Mouse (Mus musculus): ENCODE results near the gene Nbas. TPM values are rescaled to one million over a fixed set of nuclear protein-coding genes. Genes with fewer than 3 reads are reported as not detected.

Nbas gene
- polyA plus RNA-seq (2012; rRNA removed), result 12.3 TPM in 2 replicates

DNA sequence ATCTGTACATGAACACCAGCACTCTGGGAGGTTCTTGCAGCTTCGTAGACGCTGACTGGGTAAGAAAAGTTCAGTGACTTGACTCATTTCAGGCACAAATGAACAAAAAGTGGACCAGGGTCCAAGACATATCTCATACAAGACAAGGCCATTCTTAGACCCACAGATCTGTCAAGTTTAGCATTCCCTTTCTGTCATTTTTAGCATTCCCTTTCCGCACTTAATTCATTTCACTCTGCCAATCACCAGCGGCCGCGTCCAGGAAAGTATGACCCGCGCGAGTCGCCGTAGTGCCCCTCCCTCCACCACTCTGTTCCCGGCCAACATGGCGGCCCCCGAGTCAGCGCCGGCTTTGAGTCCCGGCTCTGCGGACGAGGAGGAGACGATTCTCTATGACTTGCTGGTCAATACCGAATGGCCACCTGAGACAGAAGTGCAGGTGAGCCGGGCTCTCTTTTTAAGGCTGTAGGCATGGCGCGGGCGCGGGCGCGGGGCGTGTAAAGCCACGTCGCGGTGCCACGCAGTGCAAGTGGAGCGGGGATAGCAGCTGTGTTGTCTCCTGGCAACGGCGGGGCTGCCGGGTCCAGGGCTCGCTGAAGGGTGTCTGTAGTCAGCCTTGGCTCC is at the start of gene Nbas:
Gene Nbas, plus strand, starts transcription at position 308 of the 624 bp plus-strand sequence.
- TF ChIP-seq CTCF (IDR thresholded peaks at IDR 0.05; ENCODE audit: borderline replicate concordance, control insufficient read depth, extremely low read depth, insufficient read depth, low read length, poor library complexity), result no peak
- TF ChIP-seq POLR2A (IDR thresholded peaks at IDR 0.05; ENCODE audit: control insufficient read depth, extremely low read depth, insufficient read depth, low read length, poor library complexity), result peak; percentile 27; the same call in 1 of the 2 replicates
- peaks cover 5% of the 10 kb centered on the region for H3K4me1 ChIP-seq (replicated peaks; ENCODE audit: control insufficient read depth, insufficient read depth, low read length)

DNA sequence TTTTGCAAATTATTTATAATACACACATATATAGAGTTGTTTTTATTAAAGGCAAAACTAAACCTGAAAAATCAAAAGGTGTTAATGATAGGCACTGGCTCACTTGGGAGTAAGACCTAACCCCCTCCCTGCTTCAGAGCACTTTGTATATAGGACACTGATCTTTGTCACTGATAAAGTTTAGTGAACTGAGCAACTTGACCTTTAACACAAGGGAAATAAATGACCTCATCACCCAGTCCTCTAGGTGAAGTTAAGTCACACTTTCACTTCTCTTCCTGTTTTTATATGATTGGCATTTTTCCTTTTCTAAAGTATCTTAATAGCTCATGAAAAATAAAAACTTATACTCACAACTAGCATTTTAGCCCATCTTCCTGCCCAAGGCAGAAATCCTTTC is 26.5 kb upstream of the Nbas start:
- no peaks in the 10 kb centered on the region for H3K27me3 ChIP-seq (ENCODE audit: control insufficient read depth, insufficient read depth, low read length)
- DNase-seq, result no peak
- H3K4me1 ChIP-seq (replicated peaks; ENCODE audit: control insufficient read depth, insufficient read depth, low read length), result no peaks in the 10 kb centered on the region
- H3K27ac ChIP-seq (ENCODE audit: control insufficient read depth, insufficient read depth, low read length), result no peak overlapping the region
- H3K4me3 ChIP-seq (ENCODE audit: control insufficient read depth, insufficient read depth, low read length), result no peak overlapping the region
- H3K36me3 ChIP-seq (ENCODE audit: control insufficient read depth, insufficient read depth, low read length), result peaks cover 44% of the 10 kb centered on the region
- no peak for TF ChIP-seq CTCF (IDR thresholded peaks at IDR 0.05; ENCODE audit: borderline replicate concordance, control insufficient read depth, extremely low read depth, insufficient read depth, low read length, poor library complexity)
- TF ChIP-seq POLR2A (IDR thresholded peaks at IDR 0.05; ENCODE audit: control insufficient read depth, extremely low read depth, insufficient read depth, low read length, poor library complexity), result no peak

More for the DNA sequence above, at the start of gene Nbas:
- peak within 1 kb of the TSS; percentile 86 for H3K4me3 ChIP-seq (ENCODE audit: control insufficient read depth, insufficient read depth, low read length)
- H3K27me3 ChIP-seq (ENCODE audit: control insufficient read depth, insufficient read depth, low read length), result no peaks in the 10 kb centered on the region
- no peaks in the 10 kb centered on the region for H3K36me3 ChIP-seq (ENCODE audit: control insufficient read depth, insufficient read depth, low read length)
- DNase-seq, result peak; percentile 86
- 5% methylated on average over 38 of the region's 38 CpGs for WGBS
- no peak within 1 kb of the TSS for H3K27ac ChIP-seq (ENCODE audit: control insufficient read depth, insufficient read depth, low read length)

DNA sequence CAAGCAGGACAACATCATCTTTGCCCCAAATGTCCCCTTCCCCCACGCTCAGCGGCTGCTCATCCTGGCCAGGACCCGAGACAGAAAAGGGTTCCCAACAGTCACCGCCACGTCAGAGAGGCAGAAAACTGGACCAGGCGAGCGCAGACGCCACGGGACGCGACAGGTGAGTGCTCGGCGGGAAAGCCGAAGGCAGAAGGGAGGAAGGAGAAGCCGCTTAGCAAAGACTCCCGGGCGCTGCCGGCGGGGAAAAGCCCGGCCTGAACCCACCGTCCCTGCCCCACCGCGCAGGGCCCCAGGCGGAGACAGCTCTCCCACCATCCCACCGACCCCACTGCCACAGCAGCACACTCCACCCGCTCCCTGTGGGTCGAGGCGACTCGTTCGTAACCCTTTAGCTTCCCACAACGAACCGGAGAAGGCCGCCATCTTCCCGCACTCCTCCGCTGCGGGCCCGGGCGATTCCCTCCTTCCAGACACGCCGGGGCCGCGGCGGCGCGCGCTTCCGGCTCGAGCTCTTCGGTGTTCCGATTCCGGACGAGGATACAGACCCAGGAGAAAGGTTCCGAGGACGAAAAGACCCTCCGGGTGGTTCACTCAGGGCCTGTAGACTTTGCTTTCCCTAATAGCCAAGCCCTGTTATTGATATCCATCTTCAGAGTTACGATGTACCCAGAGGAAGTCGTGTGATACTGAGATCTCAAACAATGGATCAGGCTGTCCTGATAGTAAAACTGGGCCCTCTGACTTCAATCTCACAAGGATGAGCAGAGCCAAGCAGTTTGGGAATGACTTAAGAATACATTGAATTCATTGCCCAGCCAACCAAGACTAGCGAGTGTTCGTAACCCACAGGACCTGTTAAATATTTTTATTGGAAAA is 20.0 kb upstream of the Nbas start, which contains the start of gene Ddx1:
Gene Ddx1, minus strand, starts transcription at position 523 of the 882 bp plus-strand sequence.
- Histone ChIP-seq H3K36me3 (ENCODE audit: control insufficient read depth, insufficient read depth, low read length) (no peaks in the 10 kb centered on the region), H3K27me3 (ENCODE audit: control insufficient read depth, insufficient read depth, low read length) (no peaks in the 10 kb centered on the region), H3K4me1 (replicated peaks; ENCODE audit: control insufficient read depth, insufficient read depth, low read length) (no peaks in the 10 kb centered on the region), H3K27ac (ENCODE audit: control insufficient read depth, insufficient read depth, low read length) (no peak within 1 kb of the TSS), H3K4me3 (ENCODE audit: control insufficient read depth, insufficient read depth, low read length) (peak within 1 kb of the TSS; percentile 82)
- TF ChIP-seq POLR2A (IDR thresholded peaks at IDR 0.05; ENCODE audit: control insufficient read depth, extremely low read depth, insufficient read depth, low read length, poor library complexity) (peak; percentile 45; the same call in 1 of the 2 replicates), CTCF (IDR thresholded peaks at IDR 0.05; ENCODE audit: borderline replicate concordance, control insufficient read depth, extremely low read depth, insufficient read depth, low read length, poor library complexity) (peak; percentile 30; the same call in 1 of the 2 replicates)
- peak; percentile 78 for DNase-seq
- 3% methylated on average over 58 of the region's 59 CpGs for WGBS

DNA sequence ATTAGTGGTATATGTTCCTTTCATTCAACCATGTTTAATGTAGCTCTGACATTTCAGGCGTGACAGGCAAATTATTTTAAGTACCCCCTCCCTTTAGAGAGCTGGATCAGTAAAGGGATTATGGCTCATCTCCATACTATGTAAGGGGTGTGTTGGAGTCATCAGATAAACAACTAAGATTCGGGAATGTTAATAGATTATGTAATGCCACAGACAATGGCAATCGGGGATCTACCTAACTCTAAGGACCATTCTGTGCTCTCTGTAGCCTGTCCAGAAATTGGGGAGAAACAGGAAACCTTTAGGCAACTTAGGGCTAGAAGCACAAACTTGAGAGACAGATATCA is 19.4 kb upstream of the Nbas start:
- Histone ChIP-seq H3K36me3 (ENCODE audit: control insufficient read depth, insufficient read depth, low read length) (no peaks in the 10 kb centered on the region), H3K4me3 (ENCODE audit: control insufficient read depth, insufficient read depth, low read length) (no peak overlapping the region), H3K4me1 (replicated peaks; ENCODE audit: control insufficient read depth, insufficient read depth, low read length) (no peaks in the 10 kb centered on the region), H3K27me3 (ENCODE audit: control insufficient read depth, insufficient read depth, low read length) (no peaks in the 10 kb centered on the region), H3K27ac (ENCODE audit: control insufficient read depth, insufficient read depth, low read length) (no peak overlapping the region)
- TF ChIP-seq POLR2A (IDR thresholded peaks at IDR 0.05; ENCODE audit: control insufficient read depth, extremely low read depth, insufficient read depth, low read length, poor library complexity) (no peak), CTCF (IDR thresholded peaks at IDR 0.05; ENCODE audit: borderline replicate concordance, control insufficient read depth, extremely low read depth, insufficient read depth, low read length, poor library complexity) (no peak)
- DNase-seq, result no peak
- WGBS, result 93% methylated on average over 3 of the region's 3 CpGs

DNA sequence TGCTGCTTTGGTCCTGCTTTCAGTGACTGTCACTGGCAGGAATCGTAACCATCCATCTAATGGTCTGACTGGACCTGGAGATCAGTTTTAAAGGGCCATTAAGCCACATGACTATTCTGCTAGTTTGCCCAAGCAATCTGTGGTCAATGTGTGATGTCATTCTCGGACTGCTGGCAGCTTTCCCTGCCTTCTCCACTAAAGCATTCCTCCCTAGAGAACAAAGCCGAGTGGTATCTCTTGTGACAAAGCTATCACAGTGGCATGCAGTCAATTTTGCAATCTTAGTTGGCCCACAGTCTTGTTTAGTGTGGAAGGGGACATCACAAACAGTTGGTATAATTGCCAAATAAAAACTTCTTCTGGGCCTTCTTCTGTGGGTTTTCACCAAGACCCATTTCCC is 13.9 kb upstream of the Nbas start:
- H3K36me3 ChIP-seq (ENCODE audit: control insufficient read depth, insufficient read depth, low read length), result no peaks in the 10 kb centered on the region
- no peak overlapping the region for H3K27ac ChIP-seq (ENCODE audit: control insufficient read depth, insufficient read depth, low read length)
- WGBS, result 75% methylated on average over 3 of the region's 3 CpGs
- H3K4me1 ChIP-seq (replicated peaks; ENCODE audit: control insufficient read depth, insufficient read depth, low read length), result no peaks in the 10 kb centered on the region
- no peaks in the 10 kb centered on the region for H3K27me3 ChIP-seq (ENCODE audit: control insufficient read depth, insufficient read depth, low read length)
- no peak overlapping the region for H3K4me3 ChIP-seq (ENCODE audit: control insufficient read depth, insufficient read depth, low read length)
- no peak for DNase-seq
- TF ChIP-seq CTCF (IDR thresholded peaks at IDR 0.05; ENCODE audit: borderline replicate concordance, control insufficient read depth, extremely low read depth, insufficient read depth, low read length, poor library complexity) (no peak), POLR2A (IDR thresholded peaks at IDR 0.05; ENCODE audit: control insufficient read depth, extremely low read depth, insufficient read depth, low read length, poor library complexity) (no peak)

DNA sequence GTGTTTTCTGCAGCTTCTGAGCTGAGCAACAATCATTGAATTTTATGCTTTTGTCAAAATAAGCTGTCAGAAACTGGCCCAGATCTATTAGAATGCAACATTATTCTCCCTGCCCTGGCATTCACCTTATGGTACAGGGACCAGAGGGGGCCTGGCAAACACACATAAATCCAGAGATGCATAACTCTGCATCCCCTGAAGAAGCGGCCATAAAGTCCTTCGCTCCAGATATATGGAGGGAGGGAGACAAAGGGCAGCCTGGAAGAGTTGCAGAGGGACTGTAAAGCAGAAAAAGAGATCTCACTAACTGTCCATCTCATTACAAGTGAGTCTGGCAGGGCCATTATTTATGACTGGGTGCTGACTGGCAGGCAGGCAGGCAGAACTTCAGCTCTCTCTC is 13.2 kb upstream of the Nbas start:
- H3K27me3 ChIP-seq (ENCODE audit: control insufficient read depth, insufficient read depth, low read length), result no peaks in the 10 kb centered on the region
- H3K36me3 ChIP-seq (ENCODE audit: control insufficient read depth, insufficient read depth, low read length), result no peaks in the 10 kb centered on the region
- H3K4me1 ChIP-seq (replicated peaks; ENCODE audit: control insufficient read depth, insufficient read depth, low read length), result no peaks in the 10 kb centered on the region
- no peak overlapping the region for H3K4me3 ChIP-seq (ENCODE audit: control insufficient read depth, insufficient read depth, low read length)
- no peak overlapping the region for H3K27ac ChIP-seq (ENCODE audit: control insufficient read depth, insufficient read depth, low read length)
- DNase-seq, result no peak
- WGBS, result 80% methylated on average over 2 of the region's 2 CpGs
- TF ChIP-seq POLR2A (IDR thresholded peaks at IDR 0.05; ENCODE audit: control insufficient read depth, extremely low read depth, insufficient read depth, low read length, poor library complexity), result no peak
- TF ChIP-seq CTCF (IDR thresholded peaks at IDR 0.05; ENCODE audit: borderline replicate concordance, control insufficient read depth, extremely low read depth, insufficient read depth, low read length, poor library complexity), result no peak
